Mouse (Mus musculus): ENCODE measurements around the gene Sdf4.

GRCm38 (mm10) chr4:156008369-156008768, 15.7 kb downstream of the Sdf4 start:
- TF ChIP-seq CTCF (IDR thresholded peaks at IDR 0.05; ENCODE audit: control insufficient read depth, insufficient read depth, low read length) (no peak), POLR2A (IDR thresholded peaks at IDR 0.05; ENCODE audit: borderline replicate concordance, control insufficient read depth, low read depth, low read length) (no peak)
